Mouse (Mus musculus): Measurements from ENCODE around the gene Ugt3a1. TPM values are rescaled to one million over a fixed set of nuclear protein-coding genes. Genes with fewer than 3 reads are reported as not detected.
"Not testable (repeated sequence)": the region's sequence is repeated elsewhere in the genome, so short reads cannot be mapped to it uniquely, and the experiment has no call there.

The Ugt3a1 gene
- polyA plus RNA-seq (2015; fragmentation: Nextera tagmentation; extraction: Ambion mirVana), result not detected in 2 replicates

DNA sequence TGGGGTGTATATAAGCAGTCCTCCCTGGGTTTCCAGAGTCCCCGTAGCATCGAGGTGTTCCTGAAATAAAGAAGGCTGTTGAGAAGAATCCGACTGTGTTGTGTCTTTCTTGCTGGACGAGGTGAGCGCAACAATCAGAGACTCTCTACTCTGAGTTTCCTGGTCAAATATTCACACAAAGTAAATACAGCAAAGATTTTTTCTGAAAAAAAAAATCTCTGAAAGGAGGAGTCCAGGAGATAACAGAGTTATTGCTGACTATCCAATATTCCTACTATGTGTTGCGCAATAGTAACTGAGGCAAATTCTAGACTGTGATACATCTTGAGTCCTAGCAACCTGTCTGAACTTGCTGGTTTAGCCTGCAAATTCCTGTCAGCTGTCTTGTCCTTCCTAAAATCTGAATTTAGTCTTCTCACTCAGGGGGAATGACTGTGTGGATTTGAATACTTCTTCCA is at the start of gene Ugt3a1:
Gene Ugt3a1, plus strand, starts transcription at position 51 of the 458 bp plus-strand sequence.
- Histone ChIP-seq H3K4me1 (replicated peaks) (no peaks in the 10 kb centered on the region), H3K4me2 (no peak within 1 kb of the TSS), H3K9ac (no peak within 1 kb of the TSS), H3K9me3 (no peaks in the 10 kb centered on the region), H3K27me3 (no peaks in the 10 kb centered on the region), H3K36me3 (no peaks in the 10 kb centered on the region), H3K4me3 (no peak within 1 kb of the TSS), H3K27ac (replicated peaks) (no peak within 1 kb of the TSS)
- 95% methylated on average over 6 of the region's 6 CpGs for WGBS
- no peak for ATAC-seq (ENCODE audit: low read depth)

DNA sequence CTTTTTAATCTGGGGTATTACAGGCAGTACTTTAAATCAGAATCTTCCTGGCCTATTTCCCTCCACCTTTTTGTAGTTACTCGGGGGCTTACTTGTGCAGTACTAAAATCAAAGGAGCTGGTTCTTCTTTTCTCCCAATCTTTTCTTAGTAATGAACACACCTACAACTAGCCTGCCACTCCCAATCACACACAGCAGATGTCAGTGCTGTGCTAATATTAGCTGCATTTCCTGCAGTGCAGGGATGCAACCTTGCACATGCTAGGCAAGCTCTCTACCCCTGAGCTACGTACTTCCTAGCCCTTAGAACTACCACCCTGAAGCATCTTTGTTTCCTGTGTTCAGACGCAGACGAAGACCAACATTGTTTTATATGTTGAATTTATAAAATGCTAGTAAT is 45.8 kb upstream of the Ugt3a1 start:
- H3K4me3 ChIP-seq; H3K27me3 ChIP-seq; H3K4me1 ChIP-seq (replicated peaks); H3K9me3 ChIP-seq; H3K9ac ChIP-seq; H3K27ac ChIP-seq (replicated peaks); H3K4me2 ChIP-seq; ATAC-seq (ENCODE audit: low read depth); H3K36me3 ChIP-seq: not testable (repeated sequence)
- 87% methylated on average over 4 of the region's 4 CpGs for WGBS

DNA sequence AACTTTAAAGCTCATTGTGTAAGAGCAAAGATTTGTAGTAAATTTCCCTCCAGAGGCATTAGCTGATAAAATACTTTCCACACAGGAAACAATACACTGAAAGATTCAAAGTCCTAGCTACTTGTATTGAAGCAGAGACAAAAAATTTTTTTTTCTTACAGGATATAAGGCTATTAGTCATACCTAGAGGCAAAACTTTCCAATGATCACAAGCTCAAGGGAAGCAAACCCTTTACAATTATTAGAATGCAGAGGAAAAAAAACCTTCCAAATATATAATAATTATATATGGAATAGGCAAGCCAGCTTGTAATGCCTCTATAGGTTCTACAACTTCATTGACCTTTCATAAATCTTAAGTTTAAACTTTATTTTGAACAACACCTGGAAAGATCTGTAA is 30.3 kb upstream of the Ugt3a1 start:
- H3K4me1 ChIP-seq (replicated peaks), result no peaks in the 10 kb centered on the region
- no peak overlapping the region for H3K4me2 ChIP-seq
- no peaks in the 10 kb centered on the region for H3K27me3 ChIP-seq
- no peak overlapping the region for H3K27ac ChIP-seq (replicated peaks)
- H3K4me3 ChIP-seq, result no peak overlapping the region
- no peak for ATAC-seq (ENCODE audit: low read depth)
- H3K9ac ChIP-seq, result no peak overlapping the region
- no peaks in the 10 kb centered on the region for H3K9me3 ChIP-seq
- no peaks in the 10 kb centered on the region for H3K36me3 ChIP-seq

DNA sequence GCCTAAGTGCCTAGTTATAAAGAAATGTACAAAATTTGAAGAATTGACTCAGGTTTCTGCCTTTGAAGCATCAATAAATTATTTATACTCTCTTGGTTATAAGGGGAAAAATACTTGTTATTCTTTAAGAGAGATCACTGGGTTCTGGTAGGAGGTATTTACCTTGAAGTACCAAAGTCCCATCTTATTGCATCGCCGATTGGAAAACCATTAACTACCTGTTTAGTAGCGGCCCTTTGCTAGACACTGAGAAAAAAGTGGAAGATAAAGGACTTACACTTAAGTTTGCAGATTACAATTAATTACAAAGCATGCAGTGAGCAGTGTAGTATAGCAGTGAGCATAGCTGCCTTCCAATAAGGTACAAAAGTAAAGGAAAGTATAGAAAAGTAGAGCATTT is 23.8 kb upstream of the Ugt3a1 start:
- ATAC-seq (ENCODE audit: low read depth), result no peak
- Histone ChIP-seq H3K27me3 (no peaks in the 10 kb centered on the region), H3K9me3 (no peaks in the 10 kb centered on the region), H3K4me2 (no peak overlapping the region), H3K36me3 (no peaks in the 10 kb centered on the region), H3K4me1 (replicated peaks) (no peaks in the 10 kb centered on the region), H3K9ac (no peak overlapping the region), H3K4me3 (no peak overlapping the region), H3K27ac (replicated peaks) (no peak overlapping the region)
- 95% methylated on average over 3 of the region's 3 CpGs for WGBS

DNA sequence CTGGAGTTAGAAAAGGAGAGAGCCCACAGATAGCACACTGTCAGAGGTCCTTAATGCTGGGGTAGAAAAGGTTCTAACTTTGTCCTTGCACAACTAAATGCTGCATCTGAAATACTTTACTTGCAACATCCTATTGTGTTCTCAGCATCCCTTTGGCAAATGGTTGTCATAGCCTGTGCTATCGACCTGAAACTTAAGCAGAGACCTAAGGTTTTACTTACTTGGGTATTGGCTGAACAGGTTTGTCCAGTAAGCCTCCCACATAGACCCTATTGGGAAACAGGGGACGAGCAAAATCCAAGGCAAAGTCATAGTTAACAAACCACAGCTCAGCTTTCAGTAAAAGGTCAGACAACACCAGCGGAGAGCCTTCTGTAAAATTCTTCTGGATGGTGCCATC is 16.1 kb upstream of the Ugt3a1 start:
- H3K4me3 ChIP-seq, result no peak overlapping the region
- H3K27ac ChIP-seq (replicated peaks), result no peak overlapping the region
- H3K9me3 ChIP-seq, result no peaks in the 10 kb centered on the region
- H3K27me3 ChIP-seq, result no peaks in the 10 kb centered on the region
- no peaks in the 10 kb centered on the region for H3K36me3 ChIP-seq
- ATAC-seq (ENCODE audit: low read depth), result no peak
- 81% methylated on average over 3 of the region's 3 CpGs for WGBS
- H3K9ac ChIP-seq, result no peak overlapping the region
- no peak overlapping the region for H3K4me2 ChIP-seq
- no peaks in the 10 kb centered on the region for H3K4me1 ChIP-seq (replicated peaks)

DNA sequence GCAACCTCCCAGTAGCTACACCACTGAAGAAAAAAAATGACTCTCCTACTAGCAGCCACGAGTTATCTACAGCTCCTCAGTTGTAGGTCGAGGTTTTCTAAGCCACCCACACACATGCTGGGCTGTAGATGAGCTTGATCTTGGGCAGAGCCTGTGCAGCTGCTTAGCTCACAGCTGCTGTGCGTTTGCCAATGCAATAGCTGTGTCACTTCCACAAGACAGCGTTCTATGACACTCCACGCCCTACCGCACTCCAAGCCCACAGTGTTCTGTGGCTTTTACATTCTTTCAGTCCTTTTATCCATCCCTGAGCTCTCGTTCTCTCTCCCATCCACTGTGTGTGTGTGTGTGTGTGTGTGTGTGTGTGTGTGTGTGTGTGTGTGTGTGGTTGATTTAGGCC is 4.8 kb upstream of the Ugt3a1 start:
- 88% methylated on average over 7 of the region's 7 CpGs for WGBS
- H3K36me3 ChIP-seq, result no peaks in the 10 kb centered on the region

DNA sequence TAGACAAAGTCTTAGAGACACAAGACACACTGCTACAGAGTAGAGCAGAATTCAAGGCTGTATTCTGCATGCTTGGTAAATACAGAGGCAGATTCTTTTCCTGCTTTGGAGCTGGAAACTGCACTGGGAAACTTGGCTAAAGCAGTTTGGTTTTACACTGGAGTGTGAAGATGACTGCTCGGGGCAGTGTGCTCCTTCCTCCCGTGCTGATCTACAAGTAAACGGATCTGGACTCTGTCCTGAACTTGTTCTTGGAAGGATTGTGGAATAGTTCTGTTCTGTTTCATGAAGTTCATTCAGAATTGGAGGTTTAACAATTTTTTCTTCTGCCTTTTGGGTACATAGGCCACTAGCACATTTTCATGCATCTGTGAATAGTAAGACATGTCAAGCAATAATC is 2.3 kb downstream of the Ugt3a1 start:
- Histone ChIP-seq H3K27me3 (no peaks in the 10 kb centered on the region), H3K4me1 (replicated peaks) (no peaks in the 10 kb centered on the region), H3K4me2 (no peak overlapping the region), H3K27ac (replicated peaks) (no peak overlapping the region), H3K4me3 (no peak overlapping the region), H3K9me3 (no peaks in the 10 kb centered on the region), H3K36me3 (no peaks in the 10 kb centered on the region), H3K9ac (no peak overlapping the region)
- no peak for ATAC-seq (ENCODE audit: low read depth)
- WGBS, result 81% methylated on average over 3 of the region's 3 CpGs

More for the DNA sequence above, 4.8 kb upstream of the Ugt3a1 start:
- Histone ChIP-seq H3K27ac (replicated peaks) (no peak overlapping the region), H3K4me2 (no peak overlapping the region), H3K27me3 (no peaks in the 10 kb centered on the region), H3K9me3 (no peaks in the 10 kb centered on the region), H3K4me3 (no peak overlapping the region), H3K9ac (no peak overlapping the region), H3K4me1 (replicated peaks) (no peaks in the 10 kb centered on the region)
- ATAC-seq (ENCODE audit: low read depth), result no peak

DNA sequence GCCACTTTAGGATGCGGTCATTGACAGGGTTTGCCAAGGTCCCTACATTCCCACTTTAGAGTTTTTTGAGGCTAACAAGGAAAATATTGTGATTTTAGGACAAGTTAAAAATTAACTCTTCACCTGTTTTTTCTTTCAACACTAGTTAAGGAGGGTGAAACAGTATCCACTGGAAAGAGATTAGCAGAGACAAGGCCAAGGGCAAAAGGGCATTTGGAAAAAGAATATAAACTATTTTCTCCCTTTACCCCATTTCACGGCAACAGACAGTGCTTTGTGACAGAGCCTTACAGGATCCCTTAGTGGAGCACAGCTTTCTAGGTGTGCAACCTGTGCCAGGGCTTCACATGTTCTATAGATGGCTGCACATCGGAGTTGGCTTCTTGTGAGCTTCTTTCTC is 2.9 kb downstream of the Ugt3a1 start:
- 93% methylated on average over 3 of the region's 3 CpGs for WGBS
- Histone ChIP-seq H3K27me3 (no peaks in the 10 kb centered on the region), H3K9me3 (no peaks in the 10 kb centered on the region), H3K4me1 (replicated peaks) (no peaks in the 10 kb centered on the region), H3K36me3 (no peaks in the 10 kb centered on the region), H3K9ac (no peak overlapping the region), H3K4me3 (no peak overlapping the region), H3K27ac (replicated peaks) (no peak overlapping the region), H3K4me2 (no peak overlapping the region)
- no peak for ATAC-seq (ENCODE audit: low read depth)

DNA sequence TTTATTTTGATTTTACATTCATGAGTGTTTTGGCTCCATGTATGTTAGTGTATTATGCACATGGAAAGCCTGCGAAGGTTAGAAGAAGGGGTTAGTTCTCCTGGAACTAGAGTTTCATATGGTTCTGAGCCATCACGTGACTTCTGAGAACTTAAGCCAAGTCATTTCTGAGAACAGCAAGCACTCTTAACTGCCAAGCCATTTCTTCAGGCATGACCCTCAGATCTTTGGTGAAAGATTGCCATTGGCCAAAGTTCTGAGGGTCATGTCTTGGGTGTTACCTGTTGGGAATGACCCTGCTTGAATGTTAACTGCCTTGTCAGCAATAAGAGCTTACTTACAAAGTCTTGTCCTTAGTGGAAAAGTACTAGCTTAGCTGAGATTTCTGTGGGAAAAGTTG is 6.5 kb downstream of the Ugt3a1 start:
- Histone ChIP-seq H3K9me3 (no peaks in the 10 kb centered on the region), H3K27me3 (no peaks in the 10 kb centered on the region), H3K4me3 (no peak overlapping the region), H3K4me2 (no peak overlapping the region), H3K9ac (no peak overlapping the region), H3K4me1 (replicated peaks) (no peaks in the 10 kb centered on the region), H3K27ac (replicated peaks) (no peak overlapping the region), H3K36me3 (no peaks in the 10 kb centered on the region)
- ATAC-seq (ENCODE audit: low read depth), result no peak
- 88% methylated on average over 2 of the region's 2 CpGs for WGBS

DNA sequence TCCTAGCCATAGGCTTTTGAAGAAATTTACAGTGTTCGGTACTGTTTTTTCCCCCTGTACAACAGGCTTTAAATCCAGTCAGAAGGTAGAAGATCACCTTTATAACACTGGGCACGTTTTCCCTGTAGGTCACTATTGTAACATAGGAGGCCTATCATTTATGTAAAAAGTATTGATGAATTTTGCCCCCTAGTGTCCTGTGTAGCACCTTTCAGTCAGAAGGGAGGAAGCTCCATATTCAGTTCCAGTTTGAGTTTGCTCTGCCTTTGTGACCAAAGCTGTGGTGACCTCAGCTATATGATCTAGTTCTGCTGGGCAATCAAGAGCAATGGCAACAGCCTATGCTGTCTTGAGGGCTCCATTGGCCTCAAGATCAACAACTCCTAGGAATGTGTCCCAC is 13.0 kb downstream of the Ugt3a1 start:
- no peaks in the 10 kb centered on the region for H3K4me1 ChIP-seq (replicated peaks)
- no peak overlapping the region for H3K4me3 ChIP-seq
- H3K27me3 ChIP-seq, result no peaks in the 10 kb centered on the region
- H3K9ac ChIP-seq, result no peak overlapping the region
- no peak for ATAC-seq (ENCODE audit: low read depth)
- H3K27ac ChIP-seq (replicated peaks), result no peak overlapping the region
- H3K4me2 ChIP-seq, result no peak overlapping the region
- 64% methylated on average over 2 of the region's 2 CpGs for WGBS
- H3K9me3 ChIP-seq, result no peaks in the 10 kb centered on the region
- H3K36me3 ChIP-seq, result no peaks in the 10 kb centered on the region

DNA sequence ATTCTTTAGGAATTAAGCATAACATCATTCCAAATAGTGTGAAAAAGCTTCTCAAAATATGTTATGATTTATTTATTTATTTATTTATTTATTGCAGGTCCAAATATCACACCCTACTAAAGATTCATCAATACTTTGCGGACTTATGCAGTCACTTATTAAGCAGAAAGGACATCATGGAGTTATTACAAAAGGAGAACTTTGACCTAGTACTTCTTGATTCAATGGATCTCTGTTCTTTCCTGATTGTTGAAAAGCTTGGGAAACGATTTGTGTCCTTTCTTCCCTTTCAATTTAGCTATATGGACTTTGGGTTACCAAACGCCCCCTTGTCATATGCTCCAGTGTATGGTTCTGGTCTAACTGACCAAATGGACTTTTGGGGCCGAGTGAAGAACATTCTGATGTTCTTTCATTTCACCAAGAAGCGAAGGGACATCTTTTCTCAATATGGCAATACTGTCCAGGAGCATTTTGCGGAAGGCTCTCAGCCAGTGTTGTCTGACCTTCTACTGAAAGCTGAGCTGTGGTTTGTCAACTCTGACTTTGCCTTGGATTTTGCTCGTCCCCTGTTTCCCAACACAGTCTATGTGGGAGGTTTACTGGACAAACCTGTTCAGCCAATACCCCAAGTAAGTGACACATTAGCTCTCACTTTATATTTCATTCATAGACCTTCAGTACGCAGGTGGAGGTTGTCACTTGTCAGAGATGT is 29.4 kb downstream of the Ugt3a1 start:
- no peaks in the 10 kb centered on the region for H3K27me3 ChIP-seq
- H3K9me3 ChIP-seq, result 0 out of 2 replicates have a peak, but pooled peaks cover 4% of the 10 kb centered on the region
- H3K4me3 ChIP-seq, result no peak overlapping the region
- H3K4me2 ChIP-seq, result no peak overlapping the region
- H3K36me3 ChIP-seq, result no peaks in the 10 kb centered on the region
- no peak overlapping the region for H3K9ac ChIP-seq
- no peak overlapping the region for H3K27ac ChIP-seq (replicated peaks)
- ATAC-seq (ENCODE audit: low read depth), result no peak
- 85% methylated on average over 8 of the region's 8 CpGs for WGBS
- H3K4me1 ChIP-seq (replicated peaks), result no peaks in the 10 kb centered on the region

DNA sequence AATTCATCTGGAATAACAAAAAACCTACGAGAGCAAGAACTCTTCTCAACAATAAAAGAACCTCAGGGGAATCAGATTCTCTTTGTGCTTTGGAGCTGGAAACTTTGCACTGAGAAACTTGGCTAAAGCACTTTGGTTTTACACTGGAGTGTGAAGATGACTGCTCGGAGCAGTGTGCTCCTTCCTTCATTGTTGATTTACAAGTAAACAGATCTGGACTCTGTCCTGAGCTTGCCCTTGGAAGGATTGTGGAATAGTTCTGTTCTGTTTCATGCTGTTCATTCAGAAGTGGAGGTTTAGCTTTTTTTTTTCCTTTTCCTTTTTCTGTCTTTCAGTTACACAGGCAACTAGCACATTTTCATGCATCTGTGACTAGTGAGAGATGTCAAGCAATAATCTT is 57.9 kb downstream of the Ugt3a1 start:
- H3K9ac ChIP-seq, result no peak overlapping the region
- no peak overlapping the region for H3K27ac ChIP-seq (replicated peaks)
- ATAC-seq (ENCODE audit: low read depth), result no peak

DNA sequence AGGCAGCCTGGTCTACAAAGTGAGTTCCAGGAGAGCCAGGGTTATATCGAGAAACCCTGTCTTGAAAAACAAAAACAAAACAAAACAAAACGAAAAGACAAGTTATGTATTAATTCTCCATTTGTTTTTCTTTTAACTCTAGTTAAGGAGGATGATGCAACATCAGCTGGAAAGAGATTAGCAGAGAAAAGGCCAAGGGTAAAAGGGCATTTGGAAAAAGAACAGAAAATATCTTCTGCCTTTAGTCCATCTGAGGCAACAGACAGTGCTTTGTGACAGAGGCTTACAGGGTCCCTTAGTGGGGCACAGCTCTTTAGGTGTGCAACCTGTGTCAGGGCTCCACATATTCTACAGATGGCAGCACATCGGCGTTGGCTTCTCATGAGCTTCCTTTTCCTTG is 58.7 kb downstream of the Ugt3a1 start, which contains the start of gene Ugt3a2:
Gene Ugt3a2, plus strand, starts transcription at position 210 of the 400 bp plus-strand sequence.
- no peak for ATAC-seq (ENCODE audit: low read depth)
- Histone ChIP-seq H3K9ac (no peak within 1 kb of the TSS), H3K27ac (replicated peaks) (no peak within 1 kb of the TSS), H3K36me3 (no peaks in the 10 kb centered on the region), H3K4me1 (replicated peaks) (no peaks in the 10 kb centered on the region), H3K9me3 (no peaks in the 10 kb centered on the region), H3K4me2 (no peak within 1 kb of the TSS), H3K4me3 (no peak within 1 kb of the TSS), H3K27me3 (no peaks in the 10 kb centered on the region)
- 88% methylated on average over 4 of the region's 4 CpGs for WGBS

More for the DNA sequence above, 57.9 kb downstream of the Ugt3a1 start:
- H3K36me3 ChIP-seq, result no peaks in the 10 kb centered on the region
- no peaks in the 10 kb centered on the region for H3K4me1 ChIP-seq (replicated peaks)
- no peak overlapping the region for H3K4me2 ChIP-seq
- H3K9me3 ChIP-seq, result no peaks in the 10 kb centered on the region
- H3K27me3 ChIP-seq, result no peaks in the 10 kb centered on the region
- no peak overlapping the region for H3K4me3 ChIP-seq
- 70% methylated on average over 2 of the region's 2 CpGs for WGBS
